Mouse (Mus musculus) ES-E14 (cell line): ENCODE measurements around the gene Nyap1.

Source experiments
- CHD2 ChIP-seq: IDR thresholded peaks from 2 replicates; pipeline ENCODE4 v1.6.1; 2014; ENCODE audit warnings: mild to moderate bottlenecking, low read depth, low read length, inconsistent platforms
- HCFC1 ChIP-seq: IDR thresholded peaks from 2 replicates; pipeline ENCODE4 v1.6.1; 2012; ENCODE audit warnings: low read length, inconsistent platforms, borderline replicate concordance; ENCODE audit not compliant: insufficient read depth

GRCm38 (mm10) chr5:137751988-137752387 is 10.6 kb upstream of the Nyap1 start:
- TF ChIP-seq HCFC1 = no peak
- TF ChIP-seq CHD2 = no peak
